Mouse (Mus musculus) splenic B cell, adult 2 months (primary cell): Measurements from ENCODE around the gene Sycp1.
A peak's percentile ranks its signal among the peaks of the same experiment; 100 is the strongest.

Experiments used
- DNase-seq: peaks from one replicate; pipeline ENCODE4 v3.0.0-alpha.2; 2011; ENCODE audit warnings: low read depth, low spot score
- H3K27me3 ChIP-seq: 2 replicates; pipeline ENCODE4 v1.6.1; 2012; ENCODE audit warnings: mild to moderate bottlenecking, low read length, moderate library complexity, mixed read lengths; ENCODE audit not compliant: control insufficient read depth, poor library complexity, insufficient read depth, severe bottlenecking
- H3K36me3 ChIP-seq: 2 replicates; pipeline ENCODE4 v1.6.1; 2012; ENCODE audit warnings: mild to moderate bottlenecking, low read length, moderate library complexity, mixed read lengths; ENCODE audit not compliant: control insufficient read depth, poor library complexity, insufficient read depth, severe bottlenecking

Sycp1 gene

GRCm38 (mm10) chr3:102848661-102849060, 87.2 kb downstream of the Sycp1 start:
- no peaks in the 10 kb centered on the region for H3K36me3 ChIP-seq
- no peaks in the 10 kb centered on the region; the same call in 1 of the 2 replicates for H3K27me3 ChIP-seq
- no peak for DNase-seq

- DNase-seq = no peak
- no peaks in the 10 kb centered on the region for H3K36me3 ChIP-seq
- H3K27me3 ChIP-seq = no peaks in the 10 kb centered on the region
Measured at GRCm38 (mm10) chr3:102842386-102842785, 93.5 kb downstream of the Sycp1 start.

GRCm38 (mm10) chr3:102803937-102804336, 132.0 kb downstream of the Sycp1 start:
- peak; percentile 90 for DNase-seq
- no peaks in the 10 kb centered on the region for H3K27me3 ChIP-seq
- H3K36me3 ChIP-seq = no peaks in the 10 kb centered on the region

DNA sequence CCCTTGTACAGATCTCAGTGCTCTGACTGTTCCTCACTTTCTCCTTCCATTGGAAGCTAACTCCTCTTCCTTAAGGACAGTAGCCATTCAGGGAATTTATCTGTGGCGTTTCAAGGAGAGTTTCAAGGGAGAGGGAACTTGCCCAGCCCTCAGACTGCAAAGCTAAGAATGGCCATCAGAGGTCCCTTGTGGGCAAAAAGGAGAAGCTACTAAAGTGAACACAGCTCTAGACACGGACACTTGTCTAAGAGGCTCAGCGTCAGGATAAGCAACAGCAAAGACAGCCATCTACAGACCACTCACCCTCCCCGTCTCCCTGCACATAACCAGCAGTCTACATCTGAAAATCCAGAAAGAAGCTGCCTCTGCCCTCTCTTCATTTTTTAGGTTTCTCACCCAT, 148.5 kb downstream of the Sycp1 start:
- peak; percentile 40 for DNase-seq
- no peaks in the 10 kb centered on the region for H3K36me3 ChIP-seq

DNA sequence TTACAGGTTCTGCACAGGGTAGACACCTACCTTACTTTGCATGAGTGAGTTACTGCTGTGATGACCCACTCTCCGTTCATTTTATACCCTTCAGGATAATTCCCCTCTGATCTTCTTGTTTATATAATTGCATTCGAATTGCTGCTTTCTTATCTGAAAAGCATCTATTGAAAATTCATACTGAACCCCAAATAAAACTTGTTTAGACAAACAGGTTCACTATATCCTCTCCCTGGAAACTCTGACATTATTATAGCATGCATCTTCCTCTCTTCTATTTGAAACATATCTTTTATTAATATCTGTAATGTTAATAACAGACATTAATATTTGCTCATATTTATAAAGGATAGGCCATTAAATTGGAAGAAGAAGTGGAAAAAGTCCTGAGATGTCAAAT, 153.3 kb downstream of the Sycp1 start, which contains the start of gene Tshb:
Gene Tshb, minus strand, starts transcription at position 101 of the 400 bp plus-strand sequence.
- no peak for DNase-seq
- no peaks in the 10 kb centered on the region; the same call in 1 of the 2 replicates for H3K27me3 ChIP-seq

More for the DNA sequence above, 148.5 kb downstream of the Sycp1 start:
- no peaks in the 10 kb centered on the region; the same call in 1 of the 2 replicates for H3K27me3 ChIP-seq

DNA sequence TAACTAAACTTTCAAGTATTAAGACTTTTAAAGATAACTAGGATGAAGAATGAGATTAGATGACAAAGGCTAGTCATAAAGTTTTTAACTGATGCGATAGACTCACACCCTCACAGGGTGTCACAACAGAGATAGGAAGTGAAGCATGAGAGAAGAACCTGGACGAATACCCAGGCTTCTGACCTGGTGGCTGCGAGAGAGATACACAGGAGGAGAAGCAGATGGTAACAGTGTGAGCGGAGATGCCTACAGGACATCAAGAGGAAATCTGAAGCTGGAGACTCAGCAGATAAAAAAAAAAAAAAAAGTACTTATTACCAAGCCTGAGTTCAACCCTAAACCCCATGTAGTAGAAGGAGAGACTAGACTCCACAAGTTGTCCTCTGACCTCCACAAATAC, 162.9 kb downstream of the Sycp1 start:
- no peak for DNase-seq
- 0 out of 2 replicates have a peak, but pooled peaks cover 2% of the 10 kb centered on the region for H3K36me3 ChIP-seq
- H3K27me3 ChIP-seq = no peaks in the 10 kb centered on the region

More for the DNA sequence above, 153.3 kb downstream of the Sycp1 start, which contains the start of gene Tshb:
- H3K36me3 ChIP-seq = no peaks in the 10 kb centered on the region
